Mouse (Mus musculus): Measurements from ENCODE around the gene Gm20458.
A peak's percentile ranks its signal among the peaks of the same experiment; 100 is the strongest.

Gene Gm20458

DNA sequence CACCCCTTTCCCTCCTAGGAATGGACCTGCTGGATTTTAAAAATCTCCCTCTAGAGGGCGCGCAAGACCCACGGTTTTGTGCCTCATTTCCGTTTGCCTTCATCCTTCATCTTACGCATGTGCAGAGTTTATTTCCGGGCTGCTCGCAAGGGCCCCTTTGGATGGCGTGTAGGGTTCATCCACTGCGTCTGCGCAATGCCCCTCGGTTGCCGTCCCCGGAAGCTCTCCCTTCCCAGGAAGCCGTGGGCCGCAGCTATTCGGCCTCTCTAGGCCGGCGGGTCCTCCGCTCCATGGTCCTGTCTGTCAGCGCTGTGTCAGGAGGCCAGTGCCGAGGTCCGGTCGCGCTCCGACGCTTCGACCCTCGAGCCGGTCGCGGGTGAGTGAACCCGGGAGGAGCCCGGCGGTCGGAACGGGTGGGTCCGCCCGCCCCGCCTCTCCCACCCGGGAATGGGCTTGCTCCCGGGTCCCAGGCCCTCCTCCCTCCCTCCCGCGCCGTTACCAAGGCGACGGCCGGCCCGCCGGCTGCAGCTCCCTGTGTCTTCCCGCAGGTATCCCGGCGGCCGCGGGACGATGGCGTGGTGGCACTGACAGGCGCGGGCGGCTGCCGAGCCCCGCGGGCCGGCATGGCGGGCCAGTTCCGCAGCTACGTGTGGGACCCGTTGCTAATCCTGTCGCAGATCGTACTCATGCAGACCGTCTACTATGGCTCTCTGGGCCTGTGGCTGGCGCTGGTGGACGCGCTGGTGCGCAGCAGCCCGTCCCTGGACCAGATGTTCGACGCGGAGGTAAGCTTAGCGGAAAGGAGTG, at the start of gene Gm20458:
Gene Gm20458 (plus strand): TSS at position 223 of the 807 bp plus-strand sequence.
- peak; percentile 95 to 96 for DNase-seq (ENCODE audit: low spot score in 2 of 2)

DNA sequence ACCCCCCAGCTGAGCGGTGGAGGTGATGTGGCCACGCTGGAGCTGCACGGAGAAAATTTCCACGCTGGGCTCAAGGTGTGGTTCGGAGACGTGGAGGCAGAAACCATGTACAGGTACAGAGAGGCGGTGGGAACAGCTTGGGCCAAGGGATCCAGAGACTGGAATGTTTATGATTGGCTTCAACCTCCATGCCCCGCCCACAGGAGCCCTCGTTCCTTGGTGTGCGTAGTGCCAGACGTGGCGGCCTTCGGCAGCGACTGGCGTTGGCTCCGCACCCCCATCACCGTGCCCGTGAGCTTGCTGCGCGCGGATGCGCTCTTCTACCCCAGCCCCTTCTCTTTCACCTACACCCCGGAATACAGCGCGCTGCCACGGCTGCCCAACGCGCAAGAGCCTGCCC, 46.6 kb upstream of the Gm20458 start:
- no peak for DNase-seq (ENCODE audit: low spot score in 2 of 2)

DNA sequence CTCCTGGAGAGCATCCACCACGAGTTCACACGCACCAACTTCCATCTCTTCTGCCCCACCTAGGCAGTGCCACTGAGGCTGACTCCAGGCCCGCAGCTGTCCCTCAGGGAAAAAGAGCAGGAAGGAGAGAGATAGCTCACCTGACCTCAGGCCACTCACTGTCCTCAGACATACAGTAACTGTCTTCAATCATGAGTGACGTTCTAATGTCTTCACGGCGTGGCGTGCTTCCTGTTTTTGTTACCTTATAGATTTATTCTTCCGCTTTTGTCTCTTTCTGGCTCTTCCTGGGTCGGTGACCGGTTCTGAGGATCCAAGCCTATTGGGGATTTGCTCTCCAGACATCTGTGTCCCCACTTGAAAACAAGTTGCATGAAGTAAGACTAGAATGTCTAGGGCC, 46.2 kb upstream of the Gm20458 start:
- no peak for DNase-seq (ENCODE audit: low spot score in 2 of 2)

- no peak for DNase-seq (ENCODE audit: low spot score in 2 of 2)
Observed at GRCm38 (mm10) chr2:164417198-164417597, 43.6 kb upstream of the Gm20458 start.

- DNase-seq (ENCODE audit: low spot score in 2 of 2), result no peak
Observed at GRCm38 (mm10) chr2:164418308-164418875, 42.4 kb upstream of the Gm20458 start.

DNA sequence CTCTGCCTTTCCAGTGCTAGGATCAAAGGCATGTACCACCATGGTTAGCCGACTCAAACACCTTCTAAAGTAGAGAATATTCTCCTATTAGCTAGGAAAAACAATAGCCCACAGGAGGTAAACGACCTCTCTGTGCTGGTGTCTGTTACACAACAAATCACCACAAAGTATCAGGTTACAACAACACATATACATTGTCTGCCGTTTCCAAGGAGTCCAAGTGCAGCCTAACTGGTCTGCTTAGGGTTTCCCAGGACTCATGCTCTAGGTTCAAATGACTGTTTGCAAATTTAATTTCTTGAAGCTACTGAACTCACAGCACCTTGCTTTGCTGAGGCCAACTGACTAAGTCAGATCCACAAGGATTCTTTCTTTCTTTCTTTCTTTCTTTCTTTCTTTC, 41.3 kb upstream of the Gm20458 start:
- no peak for DNase-seq (ENCODE audit: low spot score in 2 of 2)

DNA sequence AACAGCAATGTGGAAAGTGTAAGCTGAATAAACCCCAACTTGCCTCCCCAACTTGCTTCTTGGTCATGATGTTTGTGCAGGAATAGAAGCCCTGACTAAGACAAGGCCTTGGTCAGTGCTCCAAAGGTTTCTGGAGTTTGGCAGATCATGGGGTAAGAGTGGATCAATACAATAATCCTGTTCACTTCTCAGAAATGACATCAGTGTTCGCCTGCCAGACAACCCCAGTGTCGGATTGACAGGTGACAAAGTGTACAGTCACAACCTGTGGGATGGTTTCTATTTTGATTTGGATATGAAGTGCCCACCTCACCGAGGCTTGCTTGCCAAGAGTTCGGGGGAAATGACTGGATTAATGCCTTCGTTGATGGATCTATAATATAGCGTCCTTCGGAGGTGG, 39.5 kb upstream of the Gm20458 start:
- no peak for DNase-seq (ENCODE audit: low spot score in 2 of 2)

GRCm38 (mm10) chr2:164421979-164422378, 38.8 kb upstream of the Gm20458 start:
- DNase-seq (ENCODE audit: low spot score in 2 of 2), result no peak

- DNase-seq (ENCODE audit: low spot score in 2 of 2), result no peak
Observed at GRCm38 (mm10) chr2:164422675-164423393, 37.9 kb upstream of the Gm20458 start.

GRCm38 (mm10) chr2:164423464-164423863, 37.3 kb upstream of the Gm20458 start:
- no peak for DNase-seq (ENCODE audit: low spot score in 2 of 2)

DNA sequence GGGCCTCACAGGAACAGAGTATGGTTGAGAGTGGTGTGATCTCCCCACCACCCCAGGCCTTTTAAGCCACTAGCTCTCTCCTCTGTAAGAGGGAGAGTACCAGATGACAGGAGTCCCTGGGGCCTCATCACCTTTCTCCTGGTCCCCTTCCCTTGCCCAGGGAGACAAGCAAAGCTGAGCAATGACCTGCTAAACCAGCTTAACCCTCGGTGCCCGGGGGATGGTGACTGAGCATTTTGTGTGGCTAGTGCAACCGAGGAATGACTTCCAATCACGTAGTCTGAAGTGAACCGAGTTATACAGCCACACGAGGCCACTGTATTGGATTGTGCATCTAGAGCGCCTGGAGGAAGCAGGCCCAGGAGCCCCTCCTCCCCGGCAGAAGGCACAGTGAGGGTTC, 36.4 kb upstream of the Gm20458 start:
- no peak for DNase-seq (ENCODE audit: low spot score in 2 of 2)

GRCm38 (mm10) chr2:164425401-164425800, 35.4 kb upstream of the Gm20458 start:
- DNase-seq (ENCODE audit: low spot score in 2 of 2), result no peak

DNA sequence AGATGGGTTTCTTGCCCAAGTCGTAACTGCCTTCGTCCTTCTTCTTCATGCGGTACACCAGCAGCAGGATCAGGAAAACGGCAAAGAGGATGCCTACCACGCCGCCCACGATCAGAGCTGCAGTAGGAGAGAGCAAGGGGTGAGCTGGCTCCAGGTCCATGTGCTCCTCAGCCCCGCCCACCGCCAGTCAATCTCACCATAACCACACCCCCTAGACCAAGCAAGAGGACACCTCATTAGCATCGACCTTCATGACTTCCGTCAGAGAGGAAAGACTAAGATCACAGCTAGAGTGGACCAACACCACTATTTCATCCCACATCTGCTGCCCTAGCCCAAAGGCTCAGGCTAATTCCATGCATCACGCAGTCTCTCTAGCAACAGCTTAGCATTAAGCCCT, 34.6 kb upstream of the Gm20458 start:
- no peak for DNase-seq (ENCODE audit: low spot score in 2 of 2)

DNA sequence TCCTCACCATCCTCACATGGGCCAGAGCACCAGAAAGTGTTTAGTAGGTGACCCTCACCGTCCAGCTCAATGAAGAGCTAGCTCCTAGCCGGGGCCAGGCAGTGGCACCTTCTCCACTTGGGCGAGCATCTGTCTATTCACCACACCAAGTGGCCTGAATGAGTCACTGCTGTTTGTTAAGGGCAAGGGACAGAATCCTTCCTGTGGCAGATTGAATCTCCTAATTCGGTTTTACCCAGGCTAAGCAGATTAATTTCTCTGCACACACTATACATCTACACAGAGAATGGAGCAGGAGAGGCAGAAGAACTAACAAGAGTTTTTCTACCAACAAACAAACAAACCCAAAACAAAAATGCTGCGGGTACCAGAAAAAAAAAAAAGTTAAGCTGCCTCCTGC, 33.8 kb upstream of the Gm20458 start:
- no peak for DNase-seq (ENCODE audit: low spot score in 2 of 2)

- DNase-seq (ENCODE audit: low spot score in 2 of 2), result no peak
Observed at GRCm38 (mm10) chr2:164428451-164428850, 32.3 kb upstream of the Gm20458 start.

GRCm38 (mm10) chr2:164429881-164430615, 30.7 kb upstream of the Gm20458 start:
- DNase-seq (ENCODE audit: low spot score in 2 of 2), result no peak

- no peak for DNase-seq (ENCODE audit: low spot score in 2 of 2)
Observed at GRCm38 (mm10) chr2:164430697-164431096, 30.1 kb upstream of the Gm20458 start.

DNA sequence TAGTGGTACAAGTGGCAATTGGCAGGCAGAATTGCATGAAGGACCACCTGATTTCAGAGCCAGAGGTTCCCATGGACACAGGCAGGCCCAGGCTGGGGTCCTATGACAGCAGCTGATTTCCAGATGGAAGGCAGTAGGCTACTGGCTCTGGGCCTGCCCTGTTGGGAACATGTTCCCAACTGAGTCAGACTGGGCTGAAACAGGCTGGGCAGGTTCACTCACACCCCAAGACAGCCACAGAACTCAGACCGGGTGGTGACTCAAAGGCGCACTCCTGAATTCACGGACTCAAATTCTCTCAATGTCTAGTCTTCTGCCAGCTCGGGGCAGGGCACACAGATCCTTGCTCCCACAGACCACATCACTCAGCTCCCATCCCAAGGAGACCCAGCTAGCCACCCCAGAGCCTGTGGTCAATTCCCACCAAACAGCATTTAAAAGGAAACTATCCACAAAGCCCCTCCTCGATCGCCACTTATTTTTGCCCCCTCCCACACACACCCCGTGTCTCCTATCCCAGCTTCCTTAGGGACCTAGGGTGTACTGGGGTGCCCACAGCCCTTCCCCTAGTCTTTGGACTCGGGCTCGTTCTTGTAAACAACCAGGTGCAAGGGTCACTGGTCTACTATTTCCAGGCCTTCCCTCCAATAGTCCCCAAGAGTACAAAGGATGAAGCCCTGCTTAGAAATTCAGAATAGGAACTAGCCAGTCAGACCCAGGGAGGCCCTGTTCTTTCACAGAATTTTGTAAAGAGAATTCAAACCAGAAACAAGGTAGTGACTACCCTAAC, 28.9 kb upstream of the Gm20458 start:
- DNase-seq (ENCODE audit: low spot score in 2 of 2), result no peak

GRCm38 (mm10) chr2:164432541-164433191, 28.1 kb upstream of the Gm20458 start:
- no peak for DNase-seq (ENCODE audit: low spot score in 2 of 2)

DNA sequence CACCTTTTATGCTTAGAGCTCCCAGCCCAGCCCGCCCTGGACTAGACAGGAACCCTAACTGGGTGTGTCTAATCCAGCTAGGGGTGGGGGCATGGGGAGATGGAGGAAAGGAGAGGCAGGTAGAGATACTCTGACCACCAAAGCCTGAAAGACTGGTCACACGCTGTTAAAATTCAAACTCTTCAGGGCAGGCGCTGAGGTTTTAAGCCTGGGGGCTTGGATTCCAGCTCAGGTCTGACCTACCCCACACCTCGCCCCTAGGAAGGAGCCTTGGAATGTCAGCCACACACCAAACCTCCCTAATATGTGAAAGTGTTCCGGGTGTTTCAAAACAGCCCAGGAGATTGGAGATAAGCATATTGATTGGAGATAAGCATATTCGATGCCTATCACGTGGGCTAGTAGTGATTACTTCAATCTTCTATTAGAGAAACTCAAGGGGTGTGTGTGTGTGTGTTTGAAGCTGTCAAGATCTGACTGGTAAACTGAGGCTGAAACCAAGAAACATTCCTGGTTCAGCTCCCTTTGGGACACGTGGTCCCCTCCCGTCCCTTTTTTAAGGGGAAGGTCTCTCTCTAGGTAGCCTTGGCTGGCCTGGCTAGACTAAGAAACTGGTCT, 27.4 kb upstream of the Gm20458 start:
- no peak for DNase-seq (ENCODE audit: low spot score in 2 of 2)
